Mouse (Mus musculus) heart, postnatal 0 days (tissue): ENCODE data around the gene Cd19. TPM values are rescaled to one million over a fixed set of nuclear protein-coding genes. Genes with fewer than 3 reads are reported as not detected.

ENCODE experiments used
- ATAC-seq: fragments of 200-750 bp; cut with Nextera tagmentation; 2 replicates; pipeline ENCODE4 v1.8.0; 2017; ENCODE audit warnings: low read depth, moderate number of reproducible peaks, moderate library complexity; ENCODE audit not compliant: insufficient read depth
- DNase-seq: peaks from one replicate; pipeline ENCODE4 v3.0.0-alpha.2; 2016; ENCODE audit warnings: low spot score
- H3K27ac ChIP-seq: fragments of 300-500 bp; sonication (generic); 2 replicates; pipeline ENCODE4 v1.5.1; 2014; ENCODE audit warnings: low read depth, mild to moderate bottlenecking
- H3K27me3 ChIP-seq: fragments of 300-500 bp; sonication (generic); 2 replicates; pipeline ENCODE4 v1.6.1; 2014; ENCODE audit warnings: low read length, mixed read lengths; ENCODE audit not compliant: control insufficient read depth, insufficient read depth
- H3K36me3 ChIP-seq: fragments of 300-500 bp; sonication (generic); replicated peaks from 2 replicates; pipeline ENCODE4 v1.6.1; 2014; ENCODE audit warnings: low read length, mixed read lengths; ENCODE audit not compliant: control insufficient read depth, insufficient read depth
- H3K4me1 ChIP-seq: fragments of 300-500 bp; sonication (generic); 2 replicates; pipeline ENCODE4 v1.6.1; 2014; ENCODE audit warnings: antibody characterized with exemption; ENCODE audit not compliant: control insufficient read depth, insufficient read depth
- H3K4me2 ChIP-seq: fragments of 300-500 bp; sonication (generic); 2 replicates; pipeline ENCODE4 v1.6.1; 2014; ENCODE audit warnings: low read depth, mild to moderate bottlenecking, low read length, moderate library complexity
- H3K4me3 ChIP-seq: fragments of 300-500 bp; sonication (generic); 2 replicates; pipeline ENCODE4 v1.5.1; 2014; ENCODE audit warnings: low read depth, low read length
- H3K9ac ChIP-seq: fragments of 300-500 bp; sonication (generic); replicated peaks from 2 replicates; pipeline ENCODE4 v1.6.1; 2014; ENCODE audit warnings: low read depth, low read length, mixed read lengths
- H3K9me3 ChIP-seq: fragments of 300-500 bp; sonication (generic); replicated peaks from 2 replicates; pipeline ENCODE4 v1.6.1; 2016; ENCODE audit warnings: low read length; ENCODE audit not compliant: control insufficient read depth
- CTCF ChIP-seq: IDR thresholded peaks from 2 replicates; pipeline ENCODE4 v1.5.1; 2016; ENCODE audit warnings: antibody characterized with exemption, control low read depth, low read depth
- EP300 ChIP-seq: IDR thresholded peaks from 2 replicates; pipeline ENCODE4 v1.6.1; 2016; ENCODE audit warnings: antibody characterized with exemption, low read depth
- WGBS: fragments of 180-500 bp; shearing (Covaris S2); extraction: QIAGEN DNeasy Blood & Tissue Kit; methylation state at CpG from one replicate; pipeline ENCODE4 v1.1.7; 2014; 5-methylcytosine and 5-hydroxymethylcytosine counted together
- polyA plus RNA-seq: library from polyadenylated mRNA; unstranded; fragments of >200 nt; fragmentation: Nextera tagmentation; extraction: Ambion mirVana; gene quantifications from 2 replicates; pipeline ENCODE4 v1.2.1, GENCODE M21; 2015
- total RNA-seq: library from RNA; depleted of rRNA; stranded (reverse); fragments of >200 nt; gene quantifications from 2 replicates; pipeline ENCODE4 v1.2.3, GENCODE M21; 2014; ENCODE audit warnings: low replicate concordance; rRNA removed

The Cd19 gene
- total RNA-seq (0.04 TPM in 1 of 2 replicates, not detected in the other), polyA plus RNA-seq (0.12 and 0.21 TPM in 2 replicates)

- Histone ChIP-seq H3K4me3 (no peak within 1 kb of the TSS), H3K9me3 (no peaks in the 10 kb centered on the region), H3K27ac (no peak within 1 kb of the TSS), H3K9ac (no peak within 1 kb of the TSS), H3K4me2 (no peak within 1 kb of the TSS), H3K27me3 (no peaks in the 10 kb centered on the region), H3K36me3 (no peaks in the 10 kb centered on the region), H3K4me1 (no peaks in the 10 kb centered on the region)
- 84% methylated on average over 6 of the region's 6 CpGs for WGBS
- DNase-seq = no peak
- ATAC-seq = no peak
- TF ChIP-seq CTCF (no peak), EP300 (no peak)
Observed at GRCm38 (mm10) chr7:126414725-126415124, at the start of gene Cd19. TSS of gene Cd19 (minus strand) at chr7:126414889.

- peaks cover 23% of the 10 kb centered on the region for H3K4me1 ChIP-seq
- H3K27ac ChIP-seq = no peak overlapping the region
- H3K9ac ChIP-seq = no peak overlapping the region
- no peaks in the 10 kb centered on the region for H3K9me3 ChIP-seq
- no peaks in the 10 kb centered on the region for H3K27me3 ChIP-seq
- no peak overlapping the region for H3K4me2 ChIP-seq
- peaks cover 23% of the 10 kb centered on the region for H3K36me3 ChIP-seq
- ATAC-seq = no peak
- no peak overlapping the region for H3K4me3 ChIP-seq
- no peak for DNase-seq
- 58% methylated on average over 4 of the region's 4 CpGs for WGBS
- TF ChIP-seq EP300 (no peak), CTCF (no peak)
Observed at GRCm38 (mm10) chr7:126464121-126464520, 49.4 kb upstream of the Cd19 start.

- Histone ChIP-seq H3K9ac (no peak overlapping the region), H3K9me3 (no peaks in the 10 kb centered on the region), H3K27ac (no peak overlapping the region), H3K27me3 (no peaks in the 10 kb centered on the region), H3K4me3 (no peak overlapping the region), H3K4me1 (peaks cover 27% of the 10 kb centered on the region), H3K36me3 (peaks cover 17% of the 10 kb centered on the region), H3K4me2 (no peak overlapping the region)
- DNase-seq (no peak), ATAC-seq (no peak)
- 72% methylated on average over 4 of the region's 4 CpGs for WGBS
- TF ChIP-seq EP300 = no peak
Observed at GRCm38 (mm10) chr7:126463547-126463946, 48.9 kb upstream of the Cd19 start.

- Histone ChIP-seq H3K36me3 (peaks cover 12% of the 10 kb centered on the region), H3K27ac (no peak within 1 kb of the TSS), H3K9me3 (no peaks in the 10 kb centered on the region), H3K9ac (no peak within 1 kb of the TSS), H3K4me2 (no peak within 1 kb of the TSS), H3K4me1 (peaks cover 31% of the 10 kb centered on the region), H3K4me3 (no peak within 1 kb of the TSS), H3K27me3 (no peaks in the 10 kb centered on the region)
- WGBS = 65% methylated on average over 5 of the region's 5 CpGs
- TF ChIP-seq EP300 = no peak
- no peak for TF ChIP-seq CTCF
- DNase-seq (no peak), ATAC-seq (no peak)
Observed at GRCm38 (mm10) chr7:126463004-126463403, 48.3 kb upstream of the Cd19 start, which contains the start of gene Atp2a1. TSS of gene Atp2a1 (minus strand) at chr7:126463108.

GRCm38 (mm10) chr7:126461626-126462025 lies 46.9 kb upstream of the Cd19 start:
- no peak for TF ChIP-seq EP300
- no peak for TF ChIP-seq CTCF
- no peaks in the 10 kb centered on the region for H3K27me3 ChIP-seq
- no peak overlapping the region for H3K9ac ChIP-seq
- DNase-seq (no peak), ATAC-seq (no peak)
- no peaks in the 10 kb centered on the region for H3K9me3 ChIP-seq
- 84% methylated on average over 3 of the region's 3 CpGs for WGBS
- no peak overlapping the region for H3K27ac ChIP-seq
- H3K4me1 ChIP-seq = peaks cover 31% of the 10 kb centered on the region
- no peaks in the 10 kb centered on the region; the same call in 1 of the 2 replicates for H3K36me3 ChIP-seq
- H3K4me3 ChIP-seq = no peak overlapping the region
- H3K4me2 ChIP-seq = no peak overlapping the region

- Histone ChIP-seq H3K9me3 (no peaks in the 10 kb centered on the region), H3K4me3 (no peak overlapping the region), H3K4me1 (peaks cover 25% of the 10 kb centered on the region), H3K36me3 (no peaks in the 10 kb centered on the region), H3K27me3 (no peaks in the 10 kb centered on the region), H3K4me2 (no peak overlapping the region), H3K27ac (no peak overlapping the region), H3K9ac (no peak overlapping the region)
- ATAC-seq (no peak), DNase-seq (no peak)
- TF ChIP-seq EP300 = no peak
- TF ChIP-seq CTCF = no peak
- 61% methylated on average over 10 of the region's 10 CpGs for WGBS
Observed at GRCm38 (mm10) chr7:126460623-126461399, 46.1 kb upstream of the Cd19 start.
